ENCODE assay signal across 15 mouse cellular contexts in the genomic region with DNA sequence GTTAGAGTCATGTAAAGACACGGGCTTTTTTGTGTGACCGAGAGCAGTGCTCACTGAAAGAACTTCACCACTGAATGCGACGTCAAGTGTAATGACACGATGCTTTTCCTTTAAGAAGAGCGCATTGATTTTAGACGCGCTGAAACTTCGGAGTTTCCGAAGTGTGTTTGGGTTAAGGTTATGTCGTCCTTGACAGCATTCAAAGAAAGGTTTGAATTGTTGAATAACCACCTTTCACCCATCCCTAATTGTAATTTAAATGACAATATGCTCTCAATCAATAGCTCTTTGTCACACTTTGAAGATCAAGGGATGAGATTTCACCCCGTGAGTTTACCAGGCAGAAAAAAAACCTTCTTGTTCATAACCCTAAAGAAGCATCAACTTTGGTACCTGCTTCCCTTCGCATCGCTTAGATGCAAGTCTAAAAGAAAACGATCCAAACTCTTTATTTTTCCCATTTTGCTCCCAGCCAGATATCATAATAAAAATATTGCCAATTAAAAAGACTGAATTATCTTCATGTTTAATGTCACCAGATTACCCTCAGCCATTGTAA.
DNase-seq lines count a peak whose midpoint lies in the region; ATAC-seq lines count a peak whose summit lies in the region.
"Had no signal": no experiment of that assay in that cellular context is flagged by ENCODE, and none has a peak within 500 bp of the region (broad histone marks: within the 10 kb centered on the region; RNA-seq: fewer than 3 reads in every experiment).

No protein-coding gene starts in this region.

- 15% methylated on average over 15 of the region's 15 CpGs for WGBS in forebrain, embryonic 14.5 days
- 33% methylated on average over 15 of the region's 15 CpGs for WGBS in midbrain, embryonic 10.5 days
- WGBS in neural tube, embryonic 14.5 days, result 21% methylated on average over 15 of the region's 15 CpGs

- ATAC-seq in forebrain, embryonic 14.5 days, result no peak
- ATAC-seq in neural tube, embryonic 14.5 days (ENCODE audit: low read depth), result no peak
- ATAC-seq: intestine, embryonic 15.5 days had no signal

- H3K36me3 ChIP-seq in forebrain, embryonic 14.5 days (ENCODE audit: control insufficient read depth, insufficient read depth, low read length), result no peaks in the 10 kb centered on the region
- H3K36me3 ChIP-seq in midbrain, embryonic 10.5 days, result no peaks in the 10 kb centered on the region
- H3K36me3 ChIP-seq in neural tube, embryonic 14.5 days (ENCODE audit: control insufficient read depth, insufficient read depth, low read length), result no peaks in the 10 kb centered on the region
- H3K36me3 ChIP-seq: intestine, embryonic 15.5 days; lung, embryonic 15.5 days had no signal

- H3K9ac ChIP-seq in forebrain, embryonic 14.5 days (ENCODE audit: low read length), result no peak overlapping the region
- no peak overlapping the region for H3K9ac ChIP-seq in neural tube, embryonic 14.5 days (replicated peaks; ENCODE audit: low read depth, low read length)
- H3K9ac ChIP-seq: intestine, embryonic 15.5 days; lung, embryonic 15.5 days had no signal

- H3K4me1 ChIP-seq in forebrain, embryonic 14.5 days (ENCODE audit: control insufficient read depth, insufficient read depth, low read length), result peaks cover 11% of the 10 kb centered on the region
- H3K4me1 ChIP-seq in midbrain, embryonic 10.5 days, result peaks cover 32% of the 10 kb centered on the region
- peaks cover 10% of the 10 kb centered on the region; the same call in 1 of the 2 replicates for H3K4me1 ChIP-seq in neural tube, embryonic 14.5 days (ENCODE audit: control insufficient read depth, insufficient read depth, low read length)

- peak; percentile 37 for DNase-seq in embryo, embryonic 10.5 days (ENCODE audit: low spot score)
- DNase-seq in embryo, embryonic 10 days (ENCODE audit: low spot score), result no peak
- DNase-seq in forebrain, embryonic 14.5 days (ENCODE audit: low spot score), result no peak
- no peak for DNase-seq in midbrain, embryonic 10.5 days (ENCODE audit: low spot score)
- DNase-seq in cerebellum, adult 18-20 months, result no peak
- DNase-seq in layer of hippocampus, postnatal 36 days, result no peak
- DNase-seq in spleen, adult 18-20 months, result no peak
- DNase-seq: cerebellum, adult 11 months; embryo, embryonic 11 days; gastrocnemius, postnatal 25 days; heart, postnatal 10 days; kidney, postnatal 10 days had no signal

- 0 out of 2 replicates have a peak, but pooled peaks cover 5% of the 10 kb centered on the region for H3K27me3 ChIP-seq in forebrain, embryonic 14.5 days (replicated peaks; ENCODE audit: control insufficient read depth, insufficient read depth, low read length)
- H3K27me3 ChIP-seq in midbrain, embryonic 10.5 days (ENCODE audit: low read depth, poor library complexity, severe bottlenecking), result peaks cover 26% of the 10 kb centered on the region
- no peaks in the 10 kb centered on the region for H3K27me3 ChIP-seq in neural tube, embryonic 14.5 days (ENCODE audit: control insufficient read depth, insufficient read depth, low read length)
- H3K27me3 ChIP-seq: intestine, embryonic 15.5 days had no signal

- H3K4me3 ChIP-seq in forebrain, embryonic 14.5 days (ENCODE audit: low read depth, low read length), result no peak overlapping the region
- 0 out of 2 replicates have a peak overlapping the region, but pooled peaks have one; percentile 10 for H3K4me3 ChIP-seq in midbrain, embryonic 10.5 days
- H3K4me3 ChIP-seq in neural tube, embryonic 14.5 days (ENCODE audit: low read depth, low read length), result no peak overlapping the region
- H3K4me3 ChIP-seq: intestine, embryonic 15.5 days; lung, embryonic 15.5 days had no signal

- peak overlapping the region; percentile 20; the same call in 1 of the 2 replicates for H3K4me2 ChIP-seq in forebrain, embryonic 14.5 days (ENCODE audit: low read length)
- H3K4me2 ChIP-seq in neural tube, embryonic 14.5 days (ENCODE audit: low read depth, low read length), result 0 out of 2 replicates have a peak overlapping the region, but pooled peaks have one; percentile 12
- H3K4me2 ChIP-seq: intestine, embryonic 15.5 days; lung, embryonic 15.5 days had no signal

- no peaks in the 10 kb centered on the region for H3K9me3 ChIP-seq in forebrain, embryonic 14.5 days (replicated peaks; ENCODE audit: control insufficient read depth, low read length)
- no peaks in the 10 kb centered on the region for H3K9me3 ChIP-seq in midbrain, embryonic 10.5 days (replicated peaks)
- H3K9me3 ChIP-seq in neural tube, embryonic 14.5 days (ENCODE audit: control insufficient read depth, low read length), result no peaks in the 10 kb centered on the region
- H3K9me3 ChIP-seq: intestine, embryonic 15.5 days; lung, embryonic 15.5 days had no signal

- H3K27ac ChIP-seq in forebrain, embryonic 14.5 days (ENCODE audit: low read depth, low read length), result no peak overlapping the region
- H3K27ac ChIP-seq in midbrain, embryonic 10.5 days (replicated peaks), result no peak overlapping the region
- H3K27ac ChIP-seq in neural tube, embryonic 14.5 days (ENCODE audit: low read depth, low read length), result no peak overlapping the region
- H3K27ac ChIP-seq: intestine, embryonic 15.5 days; lung, embryonic 15.5 days had no signal
